Mouse (Mus musculus): ENCODE results near the gene Tmem42.

The Tmem42 gene

GRCm38 (mm10) chr9:123020995-123021631 lies at the start of gene Tmem42:
Tmem42 (plus strand) TSS chr9:123021326.
- peak; percentile 75 to 88 for DNase-seq (ENCODE audit: low spot score in 2 of 2)

- no peak for DNase-seq (ENCODE audit: low spot score in 2 of 2)
These were observed 22.5 kb upstream of the Tmem42 start for GRCm38 (mm10) chr9:122998406-122999192.

GRCm38 (mm10) chr9:122999193-122999586 lies 21.9 kb upstream of the Tmem42 start:
- no peak for DNase-seq (ENCODE audit: low spot score in 2 of 2)

GRCm38 (mm10) chr9:123004718-123005117 lies 16.4 kb upstream of the Tmem42 start:
- DNase-seq (ENCODE audit: low spot score in 2 of 2): no peak

- DNase-seq (ENCODE audit: low spot score in 2 of 2): no peak
These were observed 15.1 kb upstream of the Tmem42 start for GRCm38 (mm10) chr9:123006071-123006470.

GRCm38 (mm10) chr9:123021636-123022379 lies 682 bp downstream of the Tmem42 start:
- DNase-seq (ENCODE audit: low spot score in 2 of 2): peak in 1 of 2 experiments; percentile 2

- DNase-seq (ENCODE audit: low spot score in 2 of 2): no peak
These were observed 3.1 kb downstream of the Tmem42 start for GRCm38 (mm10) chr9:123024201-123024600.

GRCm38 (mm10) chr9:123031496-123032246 lies 10.5 kb downstream of the Tmem42 start:
- DNase-seq (ENCODE audit: low spot score in 2 of 2): no peak

- no peak for DNase-seq (ENCODE audit: low spot score in 2 of 2)
These were observed 13.3 kb downstream of the Tmem42 start, which contains the start of gene Tgm4 for GRCm38 (mm10) chr9:123034426-123034825. Tgm4 (plus strand) TSS chr9:123034726.

GRCm38 (mm10) chr9:123047665-123048064 lies 26.5 kb downstream of the Tmem42 start:
- no peak for DNase-seq (ENCODE audit: low spot score in 2 of 2)

- DNase-seq (ENCODE audit: low spot score in 2 of 2): no peak
These were observed 37.7 kb downstream of the Tmem42 start for GRCm38 (mm10) chr9:123058724-123059292.

- no peak for DNase-seq (ENCODE audit: low spot score in 2 of 2)
These were observed 39.0 kb downstream of the Tmem42 start for GRCm38 (mm10) chr9:123060172-123060571.
